Mouse (Mus musculus) cerebellum, adult 2 months (tissue): Measurements from ENCODE around the gene Slco2b1.

ENCODE experiments used
- CTCF ChIP-seq: fragments of 200-500 bp; IDR thresholded peaks from 2 replicates; pipeline ENCODE4 v1.5.1; 2011; ENCODE audit warnings: low read depth, mild to moderate bottlenecking, control low read depth, low read length, moderate library complexity, borderline replicate concordance; ENCODE audit not compliant: insufficient read depth
- POLR2A ChIP-seq: fragments of 200-500 bp; IDR thresholded peaks from 2 replicates; pipeline ENCODE4 v1.6.1; 2011; ENCODE audit warnings: low read length, control low read depth, borderline replicate concordance; ENCODE audit not compliant: insufficient read depth

DNA sequence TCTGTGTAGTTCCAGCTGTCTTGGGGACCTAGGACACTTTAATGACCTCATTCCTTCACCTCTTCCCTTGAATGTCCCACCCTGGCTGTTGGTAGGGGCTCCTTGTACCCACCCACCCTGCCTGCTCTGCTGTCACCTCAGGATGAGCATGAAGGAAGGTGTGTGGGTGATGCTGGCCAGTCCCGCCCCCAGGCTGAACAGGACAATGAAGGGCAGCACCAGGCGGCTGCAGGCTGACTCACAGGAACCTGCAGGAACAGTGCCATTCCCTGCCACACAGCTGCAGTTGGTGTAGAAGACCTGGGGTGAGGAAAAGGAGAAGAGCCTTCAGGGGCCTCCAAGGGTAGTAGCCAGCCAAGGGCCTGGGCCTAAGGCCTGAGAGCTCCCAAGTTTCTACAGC, 48.8 kb downstream of the Slco2b1 start:
- TF ChIP-seq POLR2A (no peak), CTCF (no peak)
